Mouse (Mus musculus) midbrain, embryonic 12.5 days (tissue): Measurements from ENCODE around the gene Rnase2a. TPM values are rescaled to one million over a fixed set of nuclear protein-coding genes. Genes with fewer than 3 reads are reported as not detected.
"Not testable (repeated sequence)": the region's sequence is repeated elsewhere in the genome, so short reads cannot be mapped to it uniquely, and the experiment has no call there.

ENCODE experiments used
- ATAC-seq: fragments of 200-750 bp; cut with Nextera tagmentation; 2 replicates; pipeline ENCODE4 v1.8.0; 2017; ENCODE audit warnings: low read depth, moderate TSS enrichment, moderate library complexity; ENCODE audit not compliant: low FRiP score
- H3K27ac ChIP-seq: fragments of 300-500 bp; sonication (generic); replicated peaks from 2 replicates; pipeline ENCODE4 v1.5.1; 2016; ENCODE audit warnings: mild to moderate bottlenecking
- H3K27me3 ChIP-seq: fragments of 300-500 bp; sonication (generic); 2 replicates; pipeline ENCODE4 v1.6.1; 2016; ENCODE audit warnings: mild to moderate bottlenecking
- H3K36me3 ChIP-seq: fragments of 300-500 bp; sonication (generic); 2 replicates; pipeline ENCODE4 v1.6.1; 2016
- H3K4me1 ChIP-seq: fragments of 300-500 bp; sonication (generic); 2 replicates; pipeline ENCODE4 v1.6.1; 2016
- H3K4me2 ChIP-seq: fragments of 300-500 bp; sonication (generic); replicated peaks from 2 replicates; pipeline ENCODE4 v1.6.1; 2016; ENCODE audit warnings: mild to moderate bottlenecking, moderate library complexity
- H3K4me3 ChIP-seq: fragments of 300-500 bp; sonication (generic); 2 replicates; pipeline ENCODE4 v1.5.1; 2016; ENCODE audit warnings: mild to moderate bottlenecking
- H3K9ac ChIP-seq: fragments of 300-500 bp; sonication (generic); replicated peaks from 2 replicates; pipeline ENCODE4 v1.6.1; 2016; ENCODE audit warnings: mild to moderate bottlenecking, moderate library complexity
- H3K9me3 ChIP-seq: fragments of 300-500 bp; sonication (generic); 2 replicates; pipeline ENCODE4 v1.6.1; 2016; ENCODE audit warnings: mild to moderate bottlenecking
- WGBS: fragments of 180-500 bp; shearing (Covaris S2); methylation state at CpG from one replicate; pipeline ENCODE4 v1.1.7; 2016; 5-methylcytosine and 5-hydroxymethylcytosine counted together
- polyA plus RNA-seq: library from polyadenylated mRNA; unstranded; fragments of >200 nt; fragmentation: Nextera tagmentation; extraction: Ambion mirVana; gene quantifications from 2 replicates; pipeline ENCODE4 v1.2.1, GENCODE M21; 2016

The Rnase2a gene
- polyA plus RNA-seq, 1 experiment from 2014 or later = not detected

- not testable (repeated sequence) for ATAC-seq, H3K27me3 ChIP-seq, H3K36me3 ChIP-seq, H3K4me2 ChIP-seq, H3K4me3 ChIP-seq, H3K9me3 ChIP-seq, H3K27ac ChIP-seq, H3K9ac ChIP-seq, H3K4me1 ChIP-seq
- 75% methylated on average over 1 of the region's 1 CpGs for WGBS
Measured at GRCm38 (mm10) chr14:51237488-51237887, 18.4 kb downstream of the Rnase2a start.

- WGBS = 73% methylated on average over 4 of the region's 4 CpGs
- not testable (repeated sequence) for H3K4me3 ChIP-seq, H3K9ac ChIP-seq, ATAC-seq, H3K27ac ChIP-seq, H3K4me1 ChIP-seq, H3K27me3 ChIP-seq, H3K36me3 ChIP-seq, H3K4me2 ChIP-seq, H3K9me3 ChIP-seq
Measured at GRCm38 (mm10) chr14:51229657-51230056, 26.3 kb downstream of the Rnase2a start.

DNA sequence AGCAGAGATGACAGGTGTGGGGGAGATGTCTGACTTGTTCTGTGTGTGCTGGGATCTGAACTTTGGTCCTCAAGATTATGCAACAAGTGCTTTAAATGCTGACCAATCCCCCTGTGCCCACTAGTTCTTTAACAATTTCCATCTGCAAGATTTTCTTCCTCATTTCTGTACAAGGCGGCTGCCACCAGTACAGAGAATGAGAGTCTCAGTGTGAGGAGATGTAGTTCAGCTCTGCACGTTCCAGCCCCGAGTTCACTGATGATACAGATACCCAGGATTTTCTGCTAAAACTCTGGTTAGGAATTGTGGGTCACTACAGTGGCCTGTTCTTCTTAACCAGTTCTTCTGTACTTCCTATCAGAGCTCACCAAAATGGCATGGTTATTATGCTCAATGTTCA, 35.8 kb downstream of the Rnase2a start:
- H3K9ac ChIP-seq, H3K9me3 ChIP-seq, ATAC-seq, H3K4me2 ChIP-seq, H3K4me3 ChIP-seq, H3K36me3 ChIP-seq, H3K4me1 ChIP-seq, H3K27me3 ChIP-seq, H3K27ac ChIP-seq: not testable (repeated sequence)
- WGBS = 87% methylated on average over 3 of the region's 3 CpGs

Other genes with a start within 250 kb of the Rnase2a start
- not detected in 2 replicates for gene Rnase10, start 248.4 kb downstream of the Rnase2a start, polyA plus RNA-seq
- not detected in 2 replicates for gene Rnase9, start 214.2 kb downstream of the Rnase2a start, polyA plus RNA-seq
- gene Rnase11, start 205.9 kb downstream of the Rnase2a start, polyA plus RNA-seq = not detected in 2 replicates
- not detected in 2 replicates for gene Rnase12, start 198.5 kb downstream of the Rnase2a start, polyA plus RNA-seq
- gene Olfr750, start 181.7 kb downstream of the Rnase2a start, polyA plus RNA-seq = 0.03 TPM in 1 of 2 replicates, not detected in the other
- 12.0 and 14.2 TPM in 2 replicates for gene Rnase4, start 165.0 kb downstream of the Rnase2a start, polyA plus RNA-seq
- 1.9 and 3.2 TPM in 2 replicates for gene Ang, start 165.0 kb downstream of the Rnase2a start, polyA plus RNA-seq
- gene Eddm3b, start 141.7 kb downstream of the Rnase2a start, polyA plus RNA-seq = not detected in 2 replicates
- gene Rnase6, start 132.2 kb downstream of the Rnase2a start, polyA plus RNA-seq = 0.43 and 0.50 TPM in 2 replicates
- not detected in 2 replicates for gene Rnase1, start 109.3 kb downstream of the Rnase2a start, polyA plus RNA-seq
- gene Rnase2b, start 93.9 kb downstream of the Rnase2a start, polyA plus RNA-seq = not detected in 2 replicates
- not detected in 2 replicates for gene Ang2, start 57.0 kb downstream of the Rnase2a start, polyA plus RNA-seq
- not detected in 2 replicates for gene Ear14, start 52.7 kb downstream of the Rnase2a start, polyA plus RNA-seq
- not detected in 2 replicates for gene Gm7247, start 105.6 kb upstream of the Rnase2a start, polyA plus RNA-seq
- not detected in 2 replicates for gene Vmn2r88, start 154.7 kb upstream of the Rnase2a start, polyA plus RNA-seq
- gene Vmn2r89, start 195.7 kb upstream of the Rnase2a start, polyA plus RNA-seq = not detected in 2 replicates